12 mouse cellular contexts compared by ENCODE assay signal in the genomic region with DNA sequence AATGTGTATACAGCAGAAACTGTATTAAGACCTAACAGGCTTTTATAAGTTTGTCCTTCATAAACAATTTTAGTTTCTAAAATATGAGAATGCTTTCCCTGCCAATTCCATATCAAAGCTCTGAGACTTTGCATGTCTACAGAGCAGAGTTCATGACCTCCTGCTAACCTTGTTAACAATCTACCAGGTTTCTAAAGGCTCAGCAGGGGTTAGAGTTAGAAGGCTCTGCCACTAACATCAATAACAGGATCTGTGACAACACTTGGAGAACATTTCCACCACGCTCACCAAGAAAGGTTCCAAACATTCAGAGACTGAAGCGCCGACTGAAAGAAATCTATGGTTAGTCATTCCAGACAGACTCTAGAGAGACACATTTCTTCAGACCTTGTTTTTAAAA. TPM values are rescaled to one million over a fixed set of nuclear protein-coding genes. Genes with fewer than 3 reads are reported as not detected.
"Had no signal": no experiment of that assay in that cellular context is flagged by ENCODE, and none has a peak within 500 bp of the region (broad histone marks: within the 10 kb centered on the region; RNA-seq: fewer than 3 reads in every experiment).

No protein-coding gene starts in this region.

- H3K27me3 ChIP-seq: midbrain, embryonic 13.5 days; neural tube, embryonic 15.5 days had no signal

- DNase-seq: kidney, postnatal 25 days; liver; liver, embryonic 13.5 days; liver, postnatal 0 days; right cerebral cortex, adult 18-20 months; right cerebral cortex, postnatal 25 days; thymus, postnatal 36 days had no signal

- H3K36me3 ChIP-seq: limb, embryonic 12.5 days; liver, embryonic 13.5 days; midbrain, embryonic 13.5 days; neural tube, embryonic 15.5 days had no signal

- H3K4me3 ChIP-seq: left cerebral cortex, adult 2 months; limb, embryonic 12.5 days; liver, embryonic 13.5 days; midbrain, embryonic 13.5 days; myocyte had no signal

- H3K27ac ChIP-seq: left cerebral cortex, adult 2 months; limb, embryonic 12.5 days; liver, embryonic 13.5 days; midbrain, embryonic 13.5 days; neural tube, embryonic 15.5 days had no signal

- H3K4me1 ChIP-seq: liver, embryonic 13.5 days; midbrain, embryonic 13.5 days had no signal

- H3K9ac ChIP-seq: limb, embryonic 12.5 days; liver, embryonic 13.5 days; liver, postnatal 0 days; midbrain, embryonic 13.5 days; neural tube, embryonic 15.5 days had no signal

- H3K9me3 ChIP-seq: limb, embryonic 12.5 days; liver, embryonic 13.5 days; midbrain, embryonic 13.5 days; neural tube, embryonic 15.5 days had no signal

- H3K4me2 ChIP-seq: limb, embryonic 12.5 days; liver, embryonic 13.5 days; midbrain, embryonic 13.5 days had no signal

- ATAC-seq: liver, postnatal 0 days; midbrain, embryonic 13.5 days had no signal

RNA-seq across cellular contexts. Expression of a gene that starts 58.5 kb away (rescaled TPM):
- polyA plus RNA-seq: midbrain, embryonic 13.5 days had no signal
